Comparison of ENCODE assay signal across 18 mouse cellular contexts in the genomic region with DNA sequence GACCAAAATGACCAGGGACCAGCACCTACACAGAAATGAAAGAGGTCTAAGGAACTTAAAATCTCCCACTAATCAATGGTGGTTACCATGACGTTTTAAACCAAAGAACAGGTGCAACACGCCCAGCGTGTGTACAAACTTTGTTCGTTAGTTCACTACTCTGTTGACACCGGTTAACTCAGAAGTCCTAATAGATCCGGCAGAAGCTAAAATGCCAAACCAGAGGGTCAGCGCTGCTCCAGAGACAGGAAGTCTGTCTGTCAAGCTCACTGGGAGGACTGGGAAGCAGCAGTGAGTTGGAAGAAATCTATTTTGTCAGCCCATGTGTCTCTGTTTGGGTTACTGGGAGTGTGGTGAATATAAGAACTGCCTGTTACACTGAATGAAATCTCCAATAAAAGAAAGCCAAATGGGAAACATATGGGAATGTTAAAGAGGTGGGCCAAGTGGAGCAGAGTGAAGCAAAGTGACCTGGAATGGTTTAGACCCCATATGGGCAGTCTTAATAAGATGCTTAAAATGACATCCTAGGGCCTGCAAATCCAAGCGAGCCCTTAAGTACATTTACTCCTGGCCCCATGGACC.
DNase-seq lines count a peak whose midpoint lies in the region; ATAC-seq and TF ChIP-seq lines count a peak whose summit lies in the region.
"Had no signal": no experiment of that assay in that cellular context is flagged by ENCODE, and none has a peak within 500 bp of the region (broad histone marks: within the 10 kb centered on the region; RNA-seq: fewer than 3 reads in every experiment).

No protein-coding gene starts in this region.

- H3K4me3 ChIP-seq in forebrain, embryonic 14.5 days (ENCODE audit: low read depth, low read length): no peak overlapping the region
- H3K4me3 ChIP-seq in forebrain, postnatal 0 days (ENCODE audit: low read depth, low read length): no peak overlapping the region
- H3K4me3 ChIP-seq in embryonic facial prominence, embryonic 10.5 days: no peak overlapping the region
- no peak overlapping the region for H3K4me3 ChIP-seq in limb, embryonic 13.5 days
- H3K4me3 ChIP-seq: erythroblast, embryonic 14.5 days; hindbrain, embryonic 15.5 days; megakaryocyte, embryonic 14.5 days; myocyte had no signal

- no peak for TF ChIP-seq POLR2A in brain, embryonic 14.5 days (IDR thresholded peaks at IDR 0.05; ENCODE audit: borderline replicate concordance, extremely low read depth, insufficient read depth, insufficient read length, poor library complexity, severe bottlenecking)

- no peak overlapping the region for H3K9ac ChIP-seq in forebrain, embryonic 14.5 days (ENCODE audit: low read length)
- no peak overlapping the region for H3K9ac ChIP-seq in forebrain, postnatal 0 days
- H3K9ac ChIP-seq in limb, embryonic 13.5 days: no peak overlapping the region
- H3K9ac ChIP-seq: hindbrain, embryonic 15.5 days; lung, embryonic 14.5 days had no signal

- peak; percentile 50 for DNase-seq in forebrain, embryonic 14.5 days (ENCODE audit: low spot score)
- DNase-seq in forebrain, postnatal 0 days: no peak
- peak; percentile 76 for DNase-seq in brain, embryonic 14.5 days (ENCODE audit: low read depth)
- DNase-seq in embryonic facial prominence, embryonic 10.5 days (ENCODE audit: low spot score): peak; percentile 38
- no peak for DNase-seq in gastrocnemius, postnatal 25 days
- DNase-seq in layer of hippocampus, adult 11-12 months (ENCODE audit: low spot score): no peak
- DNase-seq in spleen, postnatal 36 days (ENCODE audit: low spot score in 2 of 2): no peak
- DNase-seq: adrenal gland, postnatal 14 days; heart, postnatal 10 days; kidney, adult 8-10 months; lung, embryonic 14.5 days; right cerebral cortex, postnatal 14 days had no signal

- no peak overlapping the region for H3K4me2 ChIP-seq in forebrain, embryonic 14.5 days (ENCODE audit: low read length)
- no peak overlapping the region for H3K4me2 ChIP-seq in forebrain, postnatal 0 days (ENCODE audit: low read depth)
- peak overlapping the region; percentile 52 for H3K4me2 ChIP-seq in limb, embryonic 13.5 days (replicated peaks)
- H3K4me2 ChIP-seq: hindbrain, embryonic 15.5 days; lung, embryonic 14.5 days had no signal

- no peak overlapping the region; the same call in 1 of the 2 replicates for H3K27ac ChIP-seq in forebrain, embryonic 14.5 days (ENCODE audit: low read depth, low read length)
- no peak overlapping the region for H3K27ac ChIP-seq in forebrain, postnatal 0 days (ENCODE audit: low read depth, low read length)
- peak overlapping the region; percentile 27; the same call in 1 of the 2 replicates for H3K27ac ChIP-seq in embryonic facial prominence, embryonic 10.5 days (replicated peaks)
- 0 out of 2 replicates have a peak overlapping the region, but pooled peaks have one; percentile 11 for H3K27ac ChIP-seq in limb, embryonic 13.5 days
- H3K27ac ChIP-seq: hindbrain, embryonic 15.5 days had no signal

- TF ChIP-seq CTCF in forebrain, postnatal 0 days (IDR thresholded peaks at IDR 0.05; ENCODE audit: low read depth): no peak
- no peak for TF ChIP-seq CTCF in brain, embryonic 14.5 days (IDR thresholded peaks at IDR 0.05; ENCODE audit: borderline replicate concordance, extremely low read depth, insufficient read depth, insufficient read length)

- peak; percentile 44 for ATAC-seq in forebrain, embryonic 14.5 days
- no peak for ATAC-seq in forebrain, postnatal 0 days
- peak; percentile 83 for ATAC-seq in limb, embryonic 13.5 days (ENCODE audit: low FRiP score, low read depth)

- 40% methylated on average over 8 of the region's 8 CpGs for WGBS in forebrain, embryonic 14.5 days
- 41% methylated on average over 8 of the region's 8 CpGs for WGBS in forebrain, postnatal 0 days
- WGBS in embryonic facial prominence, embryonic 10.5 days: 54% methylated on average over 8 of the region's 8 CpGs
- 17% methylated on average over 8 of the region's 8 CpGs for WGBS in limb, embryonic 13.5 days

- no peaks in the 10 kb centered on the region for H3K9me3 ChIP-seq in forebrain, embryonic 14.5 days (replicated peaks; ENCODE audit: control insufficient read depth, low read length)
- H3K9me3 ChIP-seq in forebrain, postnatal 0 days (ENCODE audit: low read length): no peaks in the 10 kb centered on the region
- no peaks in the 10 kb centered on the region for H3K9me3 ChIP-seq in embryonic facial prominence, embryonic 10.5 days
- H3K9me3 ChIP-seq in limb, embryonic 13.5 days: no peaks in the 10 kb centered on the region
- H3K9me3 ChIP-seq: hindbrain, embryonic 15.5 days had no signal

- no peaks in the 10 kb centered on the region for H3K27me3 ChIP-seq in forebrain, embryonic 14.5 days (replicated peaks; ENCODE audit: control insufficient read depth, insufficient read depth, low read length)
- H3K27me3 ChIP-seq in forebrain, postnatal 0 days (ENCODE audit: insufficient read depth, low read length): no peaks in the 10 kb centered on the region
- H3K27me3 ChIP-seq in embryonic facial prominence, embryonic 10.5 days (replicated peaks; ENCODE audit: low read depth, poor library complexity, severe bottlenecking): no peaks in the 10 kb centered on the region
- H3K27me3 ChIP-seq in limb, embryonic 13.5 days: peaks cover 15% of the 10 kb centered on the region; the same call in 1 of the 2 replicates
- H3K27me3 ChIP-seq: hindbrain, embryonic 15.5 days; megakaryocyte, embryonic 14.5 days had no signal

- H3K4me1 ChIP-seq in forebrain, embryonic 14.5 days (ENCODE audit: control insufficient read depth, insufficient read depth, low read length): peaks cover 8% of the 10 kb centered on the region; the same call in 1 of the 2 replicates
- no peaks in the 10 kb centered on the region for H3K4me1 ChIP-seq in forebrain, postnatal 0 days (ENCODE audit: insufficient read depth)
- H3K4me1 ChIP-seq in embryonic facial prominence, embryonic 10.5 days: peaks cover 47% of the 10 kb centered on the region
- peaks cover 51% of the 10 kb centered on the region for H3K4me1 ChIP-seq in limb, embryonic 13.5 days
- H3K4me1 ChIP-seq: megakaryocyte, embryonic 14.5 days had no signal

- H3K36me3 ChIP-seq in forebrain, embryonic 14.5 days (ENCODE audit: control insufficient read depth, insufficient read depth, low read length): no peaks in the 10 kb centered on the region
- H3K36me3 ChIP-seq in forebrain, postnatal 0 days (ENCODE audit: insufficient read depth): no peaks in the 10 kb centered on the region
- H3K36me3 ChIP-seq in embryonic facial prominence, embryonic 10.5 days (replicated peaks): no peaks in the 10 kb centered on the region
- no peaks in the 10 kb centered on the region for H3K36me3 ChIP-seq in limb, embryonic 13.5 days
- H3K36me3 ChIP-seq: G1E; hindbrain, embryonic 15.5 days had no signal

Comparison
In these comparisons a context has a peak if more than half of its experiments do, and no peak if none do; other contexts are left out.
1. DNase-seq: peak in forebrain, embryonic 14.5 days (single experiment), brain, embryonic 14.5 days (single experiment) and embryonic facial prominence, embryonic 10.5 days (single experiment); none in forebrain, postnatal 0 days (single experiment), gastrocnemius, postnatal 25 days (single experiment), layer of hippocampus, adult 11-12 months (single experiment) and spleen, postnatal 36 days (0 of 2).
2. H3K27ac ChIP-seq: peak in embryonic facial prominence, embryonic 10.5 days (single experiment) and limb, embryonic 13.5 days (single experiment); none in forebrain, embryonic 14.5 days (single experiment) and forebrain, postnatal 0 days (single experiment).